Mouse (Mus musculus) gastrocnemius, postnatal 10 days (tissue): ENCODE data around the gene Eif4b. TPM values are rescaled to one million over a fixed set of nuclear protein-coding genes. Genes with fewer than 3 reads are reported as not detected.
"Not testable (repeated sequence)": the region's sequence is repeated elsewhere in the genome, so short reads cannot be mapped to it uniquely, and the experiment has no call there.

Source experiments
- DNase-seq: peaks from one replicate; pipeline ENCODE4 v3.0.0; 2021; ENCODE audit warnings: mixed read lengths
- total RNA-seq, 2 experiments: library from RNA; stranded (reverse); gene quantifications; 2 replicates each; pipeline ENCODE4 v1.2.3; 2021

The Eif4b gene
- total RNA-seq, 2 experiments from 2014 or later: 151 to 152 TPM

GRCm38 (mm10) chr15:102074876-102075585, 1.5 kb downstream of the Eif4b start:
- DNase-seq: no peak

GRCm38 (mm10) chr15:102077111-102077677, 3.6 kb downstream of the Eif4b start:
- no peak for DNase-seq

- DNase-seq: no peak
These were observed 5.6 kb downstream of the Eif4b start for GRCm38 (mm10) chr15:102079221-102079620.

GRCm38 (mm10) chr15:102079924-102080323, 6.4 kb downstream of the Eif4b start:
- not testable (repeated sequence) for DNase-seq

- no peak for DNase-seq
These were observed 6.9 kb downstream of the Eif4b start for GRCm38 (mm10) chr15:102080429-102080828.

GRCm38 (mm10) chr15:102082148-102082547, 8.6 kb downstream of the Eif4b start:
- DNase-seq: no peak

GRCm38 (mm10) chr15:102083028-102083427, 9.5 kb downstream of the Eif4b start:
- DNase-seq: no peak

- no peak for DNase-seq
These were observed 16.5 kb downstream of the Eif4b start for GRCm38 (mm10) chr15:102089914-102090585.

- DNase-seq: no peak
These were observed 17.6 kb downstream of the Eif4b start for GRCm38 (mm10) chr15:102091063-102091679.

GRCm38 (mm10) chr15:102091688-102092087, 18.1 kb downstream of the Eif4b start:
- DNase-seq: no peak

GRCm38 (mm10) chr15:102092222-102092621, 18.6 kb downstream of the Eif4b start:
- DNase-seq: no peak

GRCm38 (mm10) chr15:102094157-102094556, 20.6 kb downstream of the Eif4b start:
- no peak for DNase-seq

- no peak for DNase-seq
These were observed 21.4 kb downstream of the Eif4b start for GRCm38 (mm10) chr15:102094988-102095387.

GRCm38 (mm10) chr15:102097147-102097915, 23.8 kb downstream of the Eif4b start:
- DNase-seq: peak; percentile 60

GRCm38 (mm10) chr15:102097991-102098555, 24.5 kb downstream of the Eif4b start:
- DNase-seq: peak; percentile 27

GRCm38 (mm10) chr15:102099260-102099659, 25.7 kb downstream of the Eif4b start:
- DNase-seq: peak; percentile 13

GRCm38 (mm10) chr15:102099771-102100160, 26.2 kb downstream of the Eif4b start:
- no peak for DNase-seq

GRCm38 (mm10) chr15:102100161-102100981, 26.8 kb downstream of the Eif4b start, which contains the start of gene Tns2:
Gene Tns2, plus strand, starts transcription at chr15:102100413.
- peak; percentile 81 for DNase-seq

GRCm38 (mm10) chr15:102100996-102101671, 27.6 kb downstream of the Eif4b start:
- DNase-seq: peak; percentile 50
